Mouse (Mus musculus): ENCODE measurements at regions not wholly inside any gene's neighbourhood (a gene's known extent, or its start where the extent isn't known, plus 50 kb on each side); places are given as distances from the start of the nearest gene placed in this dataset.

- TF ChIP-seq POLR2A (IDR thresholded peaks at IDR 0.05; ENCODE audit: low read depth, low read length) = no peak
- no peak for TF ChIP-seq CTCF (conservative IDR thresholded peaks at IDR 0.05; ENCODE audit: insufficient read depth, insufficient read length, low read depth, low read length)
Observed at GRCm38 (mm10) chr4:142492926-142493492, 253.8 kb upstream of the Kazn start.
